Mouse (Mus musculus): ENCODE results near the gene Oard1. TPM values are rescaled to one million over a fixed set of nuclear protein-coding genes. Genes with fewer than 3 reads are reported as not detected.

Oard1 gene
- polyA plus RNA-seq, 1 experiment from 2014 or later: 41.5 TPM

DNA sequence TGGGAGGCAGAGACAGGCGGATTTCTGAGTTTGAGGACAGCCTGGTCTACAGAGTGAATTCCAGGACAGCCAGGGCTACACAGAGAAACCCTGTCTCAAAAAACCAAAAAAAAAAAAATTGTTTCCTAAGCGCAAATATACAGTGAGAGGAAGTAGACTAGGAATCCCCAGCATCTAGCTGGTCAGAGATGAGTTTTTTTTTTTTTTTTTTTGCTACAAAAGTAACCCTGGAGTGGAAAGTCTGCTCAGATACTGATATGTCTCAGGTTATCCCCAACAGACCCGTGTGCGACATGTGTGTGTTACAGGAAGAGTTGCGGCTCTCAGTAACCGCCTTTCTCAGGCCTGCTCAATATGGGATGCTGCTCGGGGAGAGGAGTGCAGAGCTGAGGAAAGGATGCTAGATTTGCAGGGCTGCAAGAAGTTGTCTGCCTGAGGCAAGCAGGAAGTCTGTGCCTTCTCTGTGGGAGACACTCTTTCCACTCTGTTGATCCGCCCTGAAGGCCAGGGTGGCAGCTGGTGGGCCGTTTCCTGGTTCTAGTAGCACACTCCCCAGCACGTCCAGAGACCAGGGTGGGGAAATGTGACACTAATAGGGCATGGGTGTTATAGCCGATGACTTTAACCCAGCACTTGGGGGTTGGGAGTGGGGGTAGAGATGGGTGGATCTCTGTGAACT lies 18.2 kb downstream of the Oard1 start:
- peaks cover 26% of the 10 kb centered on the region for H3K4me1 ChIP-seq (ENCODE audit: control insufficient read depth, low read depth, low read length)
- 33% methylated on average over 11 of the region's 11 CpGs for WGBS (ENCODE audit: insufficient replicate concordance)
- no peak overlapping the region for H3K4me3 ChIP-seq (ENCODE audit: low read depth, low read length)
- H3K27me3 ChIP-seq (ENCODE audit: control insufficient read depth, insufficient read depth, low read depth, low read length): no peaks in the 10 kb centered on the region
- no peaks in the 10 kb centered on the region for H3K36me3 ChIP-seq (ENCODE audit: control insufficient read depth, insufficient read depth)
- H3K9ac ChIP-seq (ENCODE audit: low read depth, low read length): no peak overlapping the region
- no peak overlapping the region for H3K4me2 ChIP-seq (ENCODE audit: low read depth, low read length)
- ATAC-seq (ENCODE audit: low read depth): no peak
- H3K27ac ChIP-seq (ENCODE audit: low read length): no peak overlapping the region
- no peaks in the 10 kb centered on the region for H3K9me3 ChIP-seq (replicated peaks; ENCODE audit: control insufficient read depth, low read length)

DNA sequence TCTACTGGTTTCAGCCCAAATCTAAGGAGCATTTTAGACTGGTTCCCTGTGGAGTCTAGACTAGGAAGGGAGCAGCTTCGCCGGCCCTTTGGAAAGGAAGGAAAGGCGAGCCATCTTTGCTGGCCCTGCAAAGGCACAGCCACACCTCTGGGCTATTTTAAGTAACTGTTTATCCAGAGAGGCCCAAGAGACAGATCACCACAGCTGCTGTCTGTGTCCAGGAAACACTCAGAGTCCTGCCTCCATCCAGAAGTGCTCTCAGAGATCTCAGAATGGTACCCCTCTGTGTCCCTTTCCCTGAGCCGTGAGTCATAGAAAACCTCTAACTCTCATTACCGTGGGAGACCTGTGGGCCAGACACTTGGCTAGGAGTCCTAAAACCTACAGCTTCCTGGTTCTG lies 20.6 kb downstream of the Oard1 start:
- H3K4me3 ChIP-seq (ENCODE audit: low read depth, low read length): no peak overlapping the region
- H3K9me3 ChIP-seq (replicated peaks; ENCODE audit: control insufficient read depth, low read length): no peaks in the 10 kb centered on the region
- 25% methylated on average over 5 of the region's 5 CpGs for WGBS (ENCODE audit: insufficient replicate concordance)
- no peaks in the 10 kb centered on the region for H3K27me3 ChIP-seq (ENCODE audit: control insufficient read depth, insufficient read depth, low read depth, low read length)
- no peak overlapping the region for H3K27ac ChIP-seq (ENCODE audit: low read length)
- H3K4me1 ChIP-seq (ENCODE audit: control insufficient read depth, low read depth, low read length): peaks cover 26% of the 10 kb centered on the region
- H3K36me3 ChIP-seq (ENCODE audit: control insufficient read depth, insufficient read depth): no peaks in the 10 kb centered on the region
- H3K9ac ChIP-seq (ENCODE audit: low read depth, low read length): no peak overlapping the region
- ATAC-seq (ENCODE audit: low read depth): no peak
- no peak overlapping the region for H3K4me2 ChIP-seq (ENCODE audit: low read depth, low read length)

DNA sequence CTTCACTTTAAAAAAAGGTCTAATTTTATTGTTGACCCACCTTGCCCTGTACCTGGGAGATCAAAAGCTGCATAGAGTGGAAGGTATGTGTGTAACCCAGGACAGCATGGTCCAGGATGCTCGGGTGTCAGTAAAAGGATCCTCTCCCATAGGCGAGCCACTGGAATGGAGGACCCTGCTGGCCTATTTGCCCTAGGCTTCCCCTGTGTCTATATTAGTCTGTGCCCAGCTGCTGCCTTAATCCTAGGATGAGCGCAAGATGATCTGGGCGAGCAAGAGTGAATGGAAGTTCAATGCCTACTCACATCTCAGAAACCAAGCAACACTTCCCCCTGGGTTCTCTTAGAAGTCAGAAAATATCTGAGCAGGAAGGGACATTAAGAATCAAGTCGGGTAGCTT lies 21.2 kb downstream of the Oard1 start:
- Histone ChIP-seq H3K4me2 (ENCODE audit: low read depth, low read length) (no peak overlapping the region), H3K9me3 (replicated peaks; ENCODE audit: control insufficient read depth, low read length) (no peaks in the 10 kb centered on the region), H3K27ac (ENCODE audit: low read length) (no peak overlapping the region), H3K4me1 (ENCODE audit: control insufficient read depth, low read depth, low read length) (peaks cover 19% of the 10 kb centered on the region), H3K27me3 (ENCODE audit: control insufficient read depth, insufficient read depth, low read depth, low read length) (no peaks in the 10 kb centered on the region), H3K9ac (ENCODE audit: low read depth, low read length) (no peak overlapping the region), H3K36me3 (ENCODE audit: control insufficient read depth, insufficient read depth) (no peaks in the 10 kb centered on the region), H3K4me3 (ENCODE audit: low read depth, low read length) (no peak overlapping the region)
- whole genome bisulfite sequencing (ENCODE audit: insufficient replicate concordance): 67% methylated on average over 5 of the region's 5 CpGs
- ATAC-seq (ENCODE audit: low read depth): no peak

DNA sequence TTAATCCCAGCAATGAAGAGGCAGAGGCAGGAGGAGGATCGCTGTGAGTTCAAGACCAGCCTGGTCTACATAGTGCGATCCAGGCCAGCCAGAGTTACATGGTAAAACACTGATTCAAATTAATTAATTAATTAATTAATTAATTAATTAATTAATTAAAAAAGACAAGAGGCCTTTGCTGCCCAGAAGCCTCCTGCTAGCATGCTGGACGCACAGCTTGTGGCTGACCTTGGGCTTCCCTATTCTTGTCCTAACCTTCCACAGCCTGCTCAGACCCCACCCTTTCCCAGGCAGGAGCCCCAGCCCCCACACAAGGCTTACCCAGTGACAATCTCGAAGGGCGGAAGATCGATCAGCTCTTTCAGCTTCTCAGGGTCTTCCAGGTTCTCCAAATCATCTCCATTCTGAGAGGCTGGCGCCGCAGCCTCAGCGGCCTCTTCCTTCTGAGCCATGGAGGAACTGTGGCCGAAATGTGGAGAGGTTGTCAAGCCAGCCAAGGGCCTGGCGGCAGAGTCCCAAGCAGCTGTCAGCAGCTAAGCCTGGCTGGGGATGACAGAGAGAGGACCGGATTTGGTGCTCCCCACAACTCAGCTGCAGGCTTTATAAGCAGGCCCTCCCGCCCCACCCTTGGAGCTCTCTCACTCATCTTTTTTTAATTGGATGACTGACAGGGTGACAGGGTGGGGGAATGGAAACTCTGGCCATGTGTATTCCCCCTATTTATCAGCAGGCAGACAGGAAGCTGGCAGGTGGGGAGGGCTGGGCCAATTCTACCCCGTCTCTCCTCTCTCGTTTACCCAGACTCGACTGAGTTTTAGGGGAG lies 22.6 kb downstream of the Oard1 start, which contains the start of gene Apobec2:
TSS of gene Apobec2 (minus strand) at position 773 of the 823 bp plus-strand sequence.
- Histone ChIP-seq H3K36me3 (ENCODE audit: control insufficient read depth, insufficient read depth) (no peaks in the 10 kb centered on the region), H3K4me2 (ENCODE audit: low read depth, low read length) (no peak within 1 kb of the TSS), H3K9ac (ENCODE audit: low read depth, low read length) (no peak within 1 kb of the TSS), H3K4me3 (ENCODE audit: low read depth, low read length) (no peak within 1 kb of the TSS), H3K4me1 (ENCODE audit: control insufficient read depth, low read depth, low read length) (peaks cover 11% of the 10 kb centered on the region), H3K27me3 (ENCODE audit: control insufficient read depth, insufficient read depth, low read depth, low read length) (no peaks in the 10 kb centered on the region), H3K27ac (ENCODE audit: low read length) (no peak within 1 kb of the TSS), H3K9me3 (replicated peaks; ENCODE audit: control insufficient read depth, low read length) (no peaks in the 10 kb centered on the region)
- 42% methylated on average over 16 of the region's 16 CpGs for whole genome bisulfite sequencing (ENCODE audit: insufficient replicate concordance)
- peak; percentile 37; the same call in 1 of the 2 replicates for ATAC-seq (ENCODE audit: low read depth)

DNA sequence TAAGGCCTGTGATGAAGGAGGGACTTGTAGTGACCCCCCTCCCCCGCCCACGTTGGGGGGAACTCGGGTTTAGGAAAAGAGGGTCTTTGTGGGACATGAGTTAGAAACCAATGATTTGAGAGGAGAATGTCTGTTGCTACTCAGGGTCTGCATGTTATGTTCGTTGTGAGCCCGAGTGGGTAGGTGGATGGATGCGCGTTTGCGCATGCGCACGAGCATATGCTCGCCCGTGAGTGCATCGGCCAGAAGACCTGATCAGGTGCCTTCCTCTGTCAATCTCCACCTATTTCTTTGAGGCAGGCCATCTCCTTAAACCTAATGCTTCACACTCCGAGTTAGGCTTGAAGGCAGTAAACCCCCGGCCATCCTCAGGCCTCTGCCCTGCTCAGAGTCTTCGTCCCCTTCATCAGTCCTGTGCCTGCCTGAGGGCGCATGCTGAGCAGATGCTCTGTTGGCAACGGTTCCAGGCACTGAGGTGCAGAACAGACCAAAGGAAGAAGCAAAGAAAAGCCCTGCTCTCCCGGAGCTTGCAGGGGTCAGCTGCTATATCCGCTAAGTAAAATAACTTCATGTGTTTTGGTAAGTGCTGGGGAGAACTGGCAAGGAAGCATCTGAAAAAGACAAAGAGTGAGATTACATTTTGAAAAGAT lies 23.3 kb downstream of the Oard1 start:
- Histone ChIP-seq H3K27ac (ENCODE audit: low read length) (no peak overlapping the region), H3K4me2 (ENCODE audit: low read depth, low read length) (no peak overlapping the region), H3K9ac (ENCODE audit: low read depth, low read length) (no peak overlapping the region), H3K27me3 (ENCODE audit: control insufficient read depth, insufficient read depth, low read depth, low read length) (no peaks in the 10 kb centered on the region), H3K4me3 (ENCODE audit: low read depth, low read length) (no peak overlapping the region), H3K9me3 (replicated peaks; ENCODE audit: control insufficient read depth, low read length) (no peaks in the 10 kb centered on the region), H3K4me1 (ENCODE audit: control insufficient read depth, low read depth, low read length) (peaks cover 14% of the 10 kb centered on the region), H3K36me3 (ENCODE audit: control insufficient read depth, insufficient read depth) (no peaks in the 10 kb centered on the region)
- WGBS (ENCODE audit: insufficient replicate concordance): 73% methylated on average over 20 of the region's 20 CpGs
- no peak for ATAC-seq (ENCODE audit: low read depth)

DNA sequence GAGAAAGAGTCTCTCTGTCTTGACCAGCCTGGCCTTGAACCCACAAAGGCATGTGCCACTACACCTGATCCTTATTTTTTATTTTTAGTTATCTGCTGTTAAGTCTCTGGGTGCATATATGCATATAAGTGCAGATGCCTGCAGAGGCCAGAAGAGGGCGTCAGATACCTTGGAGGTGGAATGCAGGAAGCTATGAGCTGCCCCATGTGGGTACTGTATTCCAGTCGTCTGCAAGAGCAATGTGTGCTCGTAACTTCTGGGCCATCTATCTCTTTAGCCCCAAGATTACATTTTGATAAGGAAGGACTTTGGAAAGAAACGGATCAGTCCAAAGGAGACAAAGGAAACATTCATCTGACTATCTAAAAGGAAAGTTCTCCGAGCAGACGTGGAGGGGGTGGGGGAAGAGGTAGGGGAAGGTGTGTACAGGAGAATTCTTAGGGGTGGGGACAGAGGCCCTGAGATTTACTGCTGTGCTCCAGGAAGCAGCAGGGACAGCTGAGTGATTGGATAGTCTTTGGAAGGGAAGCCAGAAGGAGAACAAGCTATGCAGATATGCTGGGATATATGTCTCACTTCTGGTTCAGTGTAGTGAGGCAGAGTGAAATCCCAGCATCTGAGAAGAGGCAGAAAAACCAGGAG lies 24.0 kb downstream of the Oard1 start:
- no peak for ATAC-seq (ENCODE audit: low read depth)
- Histone ChIP-seq H3K4me1 (ENCODE audit: control insufficient read depth, low read depth, low read length) (peaks cover 14% of the 10 kb centered on the region), H3K36me3 (ENCODE audit: control insufficient read depth, insufficient read depth) (no peaks in the 10 kb centered on the region), H3K4me2 (ENCODE audit: low read depth, low read length) (no peak overlapping the region), H3K27me3 (ENCODE audit: control insufficient read depth, insufficient read depth, low read depth, low read length) (no peaks in the 10 kb centered on the region), H3K27ac (ENCODE audit: low read length) (no peak overlapping the region), H3K9ac (ENCODE audit: low read depth, low read length) (no peak overlapping the region), H3K4me3 (ENCODE audit: low read depth, low read length) (no peak overlapping the region), H3K9me3 (replicated peaks; ENCODE audit: control insufficient read depth, low read length) (no peaks in the 10 kb centered on the region)
- WGBS (ENCODE audit: insufficient replicate concordance): 49% methylated on average over 6 of the region's 6 CpGs

DNA sequence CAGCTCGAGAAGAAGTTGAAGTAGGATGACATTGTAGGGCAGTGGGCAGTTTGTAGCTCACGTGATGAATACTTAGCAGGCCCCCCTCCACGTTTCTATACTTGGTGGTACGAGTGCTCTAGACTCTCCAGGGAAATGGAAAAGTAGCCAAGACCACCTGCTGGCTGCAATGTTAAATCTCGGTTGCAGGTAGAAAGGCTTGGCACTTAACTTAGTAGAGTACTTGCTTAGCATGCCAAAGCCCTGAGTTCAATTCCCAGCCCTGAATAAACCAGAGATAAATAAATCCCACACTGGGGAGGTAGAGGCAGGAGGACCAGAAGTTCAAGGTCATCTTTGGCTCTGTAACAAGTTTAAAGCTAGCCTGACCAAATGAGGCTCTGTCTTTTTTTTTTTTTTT lies 24.7 kb downstream of the Oard1 start:
- no peaks in the 10 kb centered on the region for H3K36me3 ChIP-seq (ENCODE audit: control insufficient read depth, insufficient read depth)
- H3K4me3 ChIP-seq (ENCODE audit: low read depth, low read length): no peak overlapping the region
- ATAC-seq (ENCODE audit: low read depth): no peak
- H3K27me3 ChIP-seq (ENCODE audit: control insufficient read depth, insufficient read depth, low read depth, low read length): no peaks in the 10 kb centered on the region
- no peak overlapping the region for H3K9ac ChIP-seq (ENCODE audit: low read depth, low read length)
- no peaks in the 10 kb centered on the region for H3K9me3 ChIP-seq (replicated peaks; ENCODE audit: control insufficient read depth, low read length)
- H3K4me1 ChIP-seq (ENCODE audit: control insufficient read depth, low read depth, low read length): peaks cover 14% of the 10 kb centered on the region
- WGBS (ENCODE audit: insufficient replicate concordance): 65% methylated on average over 5 of the region's 5 CpGs
- H3K27ac ChIP-seq (ENCODE audit: low read length): no peak overlapping the region
- H3K4me2 ChIP-seq (ENCODE audit: low read depth, low read length): no peak overlapping the region

DNA sequence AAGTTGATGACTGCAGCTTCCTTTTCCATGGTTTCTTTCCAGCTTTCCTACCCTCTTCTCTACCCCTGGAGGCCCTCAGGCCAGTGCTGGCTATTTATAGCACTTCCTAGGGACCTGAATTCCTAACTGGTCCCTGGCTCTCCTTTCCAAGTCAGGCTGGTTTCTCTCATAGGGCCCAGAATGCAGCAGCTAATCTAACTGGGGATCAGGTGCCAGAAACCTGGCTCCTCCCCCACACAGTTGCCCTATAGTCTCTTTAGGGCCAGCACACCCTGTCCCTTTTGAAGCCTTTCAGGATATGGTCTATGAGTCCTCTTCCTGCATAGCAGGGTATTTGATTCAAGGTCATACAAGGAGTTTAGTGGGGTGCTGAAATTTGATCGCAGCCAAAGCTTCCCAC lies 26.7 kb downstream of the Oard1 start:
- no peak overlapping the region for H3K9ac ChIP-seq (ENCODE audit: low read depth, low read length)
- H3K4me3 ChIP-seq (ENCODE audit: low read depth, low read length): no peak overlapping the region
- H3K27ac ChIP-seq (ENCODE audit: low read length): no peak overlapping the region
- no peaks in the 10 kb centered on the region for H3K27me3 ChIP-seq (ENCODE audit: control insufficient read depth, insufficient read depth, low read depth, low read length)
- H3K9me3 ChIP-seq (replicated peaks; ENCODE audit: control insufficient read depth, low read length): no peaks in the 10 kb centered on the region
- WGBS (ENCODE audit: insufficient replicate concordance): 79% methylated on average over 1 of the region's 1 CpGs
- H3K36me3 ChIP-seq (ENCODE audit: control insufficient read depth, insufficient read depth): no peaks in the 10 kb centered on the region
- peaks cover 10% of the 10 kb centered on the region for H3K4me1 ChIP-seq (ENCODE audit: control insufficient read depth, low read depth, low read length)
- no peak overlapping the region for H3K4me2 ChIP-seq (ENCODE audit: low read depth, low read length)
- no peak for ATAC-seq (ENCODE audit: low read depth)

All from liver, embryonic 16.5 days (tissue).